Mouse (Mus musculus): ENCODE results near the gene Vwce. TPM values are rescaled to one million over a fixed set of nuclear protein-coding genes. Genes with fewer than 3 reads are reported as not detected.

Vwce gene
- total RNA-seq, 2 experiments from 2014 or later, result 0.14 to 0.22 TPM

DNA sequence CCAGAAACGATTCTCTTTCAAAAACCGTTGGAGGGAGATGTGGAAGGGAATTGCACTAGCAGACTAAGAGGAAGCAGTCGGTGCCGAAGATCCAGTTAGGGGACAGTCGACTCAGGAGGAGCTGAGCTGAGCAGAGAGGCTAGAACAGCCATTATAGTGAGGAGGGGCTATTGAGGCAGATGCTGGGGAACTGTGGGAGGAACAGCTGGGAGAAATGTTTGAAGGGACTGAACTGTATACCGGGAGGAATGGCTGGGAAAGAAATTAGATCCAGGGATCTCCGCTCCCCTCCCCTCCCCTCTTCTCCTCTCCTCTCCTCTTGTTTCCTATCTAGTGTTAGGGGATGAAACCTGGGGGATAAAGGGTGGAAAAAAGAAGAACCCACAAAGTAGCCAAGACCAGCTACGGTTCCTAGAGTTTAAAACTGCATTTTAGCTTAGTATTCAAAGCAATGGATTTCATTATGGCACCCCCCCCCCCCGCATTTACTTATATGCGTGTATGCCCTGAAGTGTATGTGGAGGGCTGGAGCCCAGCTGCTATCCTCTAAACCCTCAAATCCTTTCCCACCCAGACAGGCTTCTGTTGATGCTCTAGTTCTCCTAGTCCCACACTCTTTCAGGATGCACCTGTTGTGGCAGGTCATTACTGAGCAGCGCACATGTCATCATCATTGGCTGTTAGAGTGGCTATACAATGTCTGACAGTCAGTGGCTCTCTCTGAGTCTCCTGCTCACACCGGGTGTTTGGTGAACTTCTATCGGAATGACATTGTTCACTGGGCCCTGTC lies 6.8 kb downstream of the Vwce start:
- no peak for DNase-seq (ENCODE audit: extremely low spot score in 1 of 2, low spot score in 1 of 2)

DNA sequence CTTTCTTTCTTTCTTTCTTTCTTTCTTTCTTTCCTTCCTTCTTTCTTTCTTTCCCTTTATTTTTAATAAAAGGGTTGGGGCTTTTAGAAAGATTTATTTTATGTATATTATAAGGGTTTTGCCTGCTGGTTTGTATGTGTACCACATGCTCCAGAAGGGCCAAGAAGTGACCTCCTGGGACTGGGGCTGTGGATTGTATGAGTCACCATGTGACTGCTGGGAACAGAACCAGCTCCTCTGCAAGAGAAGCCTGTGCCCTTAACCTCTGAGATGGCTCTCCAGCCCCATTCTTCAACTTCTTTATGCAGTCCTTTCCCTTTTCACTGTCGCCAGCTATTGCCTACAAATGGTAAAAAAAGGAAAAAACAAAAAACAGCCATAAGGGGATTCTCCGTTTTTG lies 11.6 kb downstream of the Vwce start:
- no peak for DNase-seq (ENCODE audit: extremely low spot score in 1 of 2, low spot score in 1 of 2)

DNA sequence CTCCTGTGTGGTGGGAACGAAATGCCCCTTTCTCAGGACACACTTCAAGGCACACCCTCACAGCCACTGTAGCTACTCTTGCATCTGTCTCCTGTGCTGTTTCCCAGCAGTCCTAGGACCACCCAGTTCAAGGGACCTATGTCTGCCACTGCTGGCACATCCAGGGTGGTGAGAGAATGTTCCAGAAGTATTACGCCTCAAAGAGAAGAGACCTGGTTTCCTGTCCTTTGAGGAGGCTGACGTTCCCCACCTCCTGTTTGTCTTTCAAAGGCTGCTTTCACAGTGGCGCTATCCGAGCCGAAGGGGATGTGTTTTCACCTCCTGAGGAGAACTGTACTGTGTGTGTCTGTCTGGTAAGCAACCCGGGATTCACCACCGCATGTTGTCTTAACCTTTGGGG lies 14.1 kb downstream of the Vwce start:
- no peak for DNase-seq (ENCODE audit: extremely low spot score in 1 of 2, low spot score in 1 of 2)

DNA sequence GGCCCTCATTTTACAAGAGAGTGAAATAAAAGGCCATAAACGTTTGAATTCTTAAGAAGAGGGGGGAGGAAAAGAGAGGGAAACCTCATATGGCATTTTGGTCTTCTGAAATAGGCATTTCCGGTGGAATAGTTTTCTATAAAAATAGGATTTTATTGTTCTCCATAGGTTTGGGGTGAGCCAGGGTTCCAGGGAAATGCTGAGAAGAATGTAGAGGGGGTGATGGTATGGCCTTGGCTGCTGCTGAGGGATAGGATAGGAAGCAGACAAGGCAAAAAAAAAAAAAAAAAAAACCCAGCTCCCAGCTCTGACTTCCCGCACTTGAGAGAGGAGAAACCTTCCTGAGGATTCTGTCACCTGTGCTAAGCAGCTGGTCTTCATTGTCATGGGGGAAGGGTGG lies 22.0 kb downstream of the Vwce start:
- DNase-seq (ENCODE audit: extremely low spot score in 1 of 2, low spot score in 1 of 2), result no peak

DNA sequence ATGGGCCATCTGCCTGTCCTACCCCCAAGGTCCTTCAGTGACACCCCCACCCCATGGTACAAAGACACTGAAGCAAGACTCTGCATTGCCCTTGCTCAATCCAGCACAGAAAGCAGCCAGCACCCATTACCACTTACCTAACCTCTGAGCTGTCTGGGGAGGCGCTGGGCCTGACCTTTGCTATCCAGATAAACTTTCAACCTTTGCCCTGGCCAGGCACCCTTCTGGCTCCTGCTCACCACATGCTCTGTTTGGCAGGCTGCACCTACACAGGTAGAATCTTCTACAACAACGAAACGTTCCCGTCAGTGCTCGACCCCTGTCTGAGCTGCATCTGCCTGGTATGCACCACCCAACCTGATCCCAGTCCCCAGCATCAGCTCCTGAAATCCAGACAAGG lies 23.7 kb downstream of the Vwce start:
- no peak for DNase-seq (ENCODE audit: extremely low spot score in 1 of 2, low spot score in 1 of 2)

DNA sequence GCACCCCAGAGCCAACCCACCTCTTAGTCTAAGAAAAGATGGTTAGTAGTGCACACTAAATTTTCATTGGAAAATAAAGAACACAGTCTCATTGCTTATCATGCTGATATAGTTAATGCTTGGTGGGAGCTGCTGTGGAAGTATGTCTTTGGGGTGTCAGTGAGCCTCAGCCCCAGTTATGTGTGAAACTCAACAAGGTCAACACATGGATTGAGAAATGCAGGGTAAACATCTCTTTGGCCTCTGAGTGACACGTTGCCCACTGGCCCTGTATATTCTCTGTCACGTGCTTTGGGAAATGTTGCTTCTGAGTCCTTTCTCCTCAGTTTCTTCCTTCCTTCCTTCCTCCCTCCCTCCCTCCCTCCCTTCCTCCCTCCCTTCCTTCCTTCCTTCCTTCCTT lies 24.4 kb downstream of the Vwce start:
- DNase-seq (ENCODE audit: extremely low spot score in 1 of 2, low spot score in 1 of 2), result no peak

DNA sequence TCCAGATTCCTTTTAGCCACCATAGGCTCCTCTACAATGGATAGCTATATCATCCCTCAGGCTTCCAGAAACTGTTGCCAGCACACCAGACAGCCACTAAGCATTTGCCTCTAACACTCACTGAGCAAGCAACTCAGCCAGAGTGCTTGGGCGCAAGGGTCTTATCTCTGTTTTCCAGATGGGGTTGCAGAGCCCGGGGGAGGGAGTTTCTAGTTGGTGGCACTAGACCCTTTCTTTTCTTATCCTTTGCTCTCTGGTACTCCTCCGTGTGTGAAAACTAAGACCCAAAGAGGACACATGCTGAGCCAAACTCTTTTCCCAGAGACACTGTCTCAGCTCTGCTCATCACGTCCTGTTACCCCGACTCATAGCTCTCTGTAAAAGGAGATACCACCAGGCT lies 27.4 kb downstream of the Vwce start:
- DNase-seq (ENCODE audit: extremely low spot score in 1 of 2, low spot score in 1 of 2), result no peak

DNA sequence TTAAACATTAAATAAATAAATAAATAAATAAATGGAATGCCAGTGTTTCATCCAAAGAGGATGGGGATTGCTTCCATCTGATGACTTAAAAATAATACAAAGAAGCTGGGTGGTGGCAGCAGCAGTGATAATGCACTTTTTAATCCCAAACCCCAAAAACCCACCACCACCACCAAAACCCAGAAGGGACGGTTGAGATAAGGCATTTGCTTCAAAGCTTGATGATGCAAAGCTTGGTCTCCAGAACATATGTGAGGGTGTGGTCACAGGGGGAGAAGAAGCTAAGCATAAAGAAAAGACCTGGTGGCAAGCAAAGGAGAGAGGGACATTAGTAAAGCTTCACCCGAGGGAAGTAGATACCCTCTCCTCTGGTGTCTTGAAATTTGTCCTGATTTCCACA lies 27.9 kb downstream of the Vwce start:
- DNase-seq (ENCODE audit: extremely low spot score in 1 of 2, low spot score in 1 of 2), result no peak

DNA sequence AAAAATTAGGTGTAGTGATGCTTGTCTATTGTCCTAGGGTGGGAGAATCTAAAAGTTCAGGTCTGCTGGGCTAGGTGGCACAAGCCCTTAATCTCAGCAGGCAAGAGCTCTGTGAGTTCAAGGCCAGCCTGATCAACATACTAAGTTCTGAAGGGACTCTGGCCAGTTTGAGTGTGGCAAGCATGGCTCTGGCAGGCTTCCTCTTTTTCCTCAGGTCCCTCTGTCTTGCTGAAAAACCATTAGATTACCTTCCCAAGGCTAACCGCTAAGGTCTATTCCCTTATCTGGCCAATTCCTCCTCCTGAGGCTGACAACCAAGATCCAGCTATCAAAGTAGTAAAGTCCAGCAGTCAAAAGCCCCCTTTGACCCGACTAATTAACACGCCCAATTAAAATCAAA lies 28.7 kb downstream of the Vwce start:
- DNase-seq (ENCODE audit: extremely low spot score in 1 of 2, low spot score in 1 of 2), result no peak

DNA sequence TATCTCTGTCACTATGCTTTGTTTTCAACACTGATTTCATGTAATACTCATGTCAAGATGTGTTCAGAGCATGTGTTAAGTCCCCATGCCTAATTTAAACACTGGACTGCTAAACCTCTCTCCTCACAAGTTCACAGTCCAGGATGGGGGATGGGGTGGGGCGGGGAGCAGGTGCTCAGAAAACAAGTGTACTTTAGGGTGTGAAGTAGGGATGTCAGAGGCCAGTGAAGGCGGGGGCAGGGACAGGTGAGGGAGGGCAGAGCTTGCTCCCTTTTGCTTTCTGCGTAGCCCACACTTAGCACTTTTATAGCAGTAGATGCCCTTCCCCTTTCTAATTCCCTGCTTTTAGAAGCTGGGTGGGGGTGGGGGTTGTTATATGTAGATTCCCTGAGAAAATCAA lies 31.1 kb downstream of the Vwce start:
- no peak for DNase-seq (ENCODE audit: extremely low spot score in 1 of 2, low spot score in 1 of 2)

DNA sequence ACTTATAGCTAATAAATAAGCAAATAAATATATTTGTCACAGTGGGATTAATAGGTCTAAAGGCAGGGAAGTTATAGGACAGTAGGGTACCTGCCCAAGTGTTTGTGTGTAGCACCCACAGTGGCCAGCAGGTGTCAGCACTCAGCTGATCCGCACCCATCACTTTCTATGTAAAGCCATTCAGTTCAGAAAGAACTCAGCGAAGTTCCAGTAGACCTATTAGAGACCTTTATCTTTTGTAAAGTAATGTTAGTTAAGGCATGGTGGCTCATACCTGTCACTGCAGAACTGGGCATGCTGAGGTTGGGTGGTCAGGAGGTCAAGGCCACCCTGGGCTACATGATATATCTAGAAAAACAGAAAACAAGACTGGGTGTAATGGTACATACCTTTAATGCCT lies 31.5 kb downstream of the Vwce start:
- DNase-seq (ENCODE audit: extremely low spot score in 1 of 2, low spot score in 1 of 2), result peak; percentile 56 to 83

DNA sequence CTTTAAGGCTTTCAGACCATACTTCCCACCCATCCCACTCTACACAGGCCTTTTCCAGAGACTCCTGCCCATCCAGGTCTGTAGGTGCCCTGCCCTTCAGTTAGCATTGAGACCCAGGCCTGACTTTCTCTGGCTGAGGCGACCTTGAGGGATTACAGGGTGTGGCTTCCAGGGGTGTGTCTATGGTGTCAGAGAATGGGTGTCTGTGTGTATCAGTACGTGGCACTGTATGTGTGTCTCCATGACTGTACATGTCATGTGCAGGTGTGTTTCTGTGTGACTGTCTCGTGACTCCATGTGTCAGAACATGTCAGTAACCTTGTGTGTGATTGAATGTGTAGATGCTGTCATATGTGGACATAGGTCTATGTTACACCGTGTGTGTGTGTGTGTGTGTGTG lies 37.3 kb downstream of the Vwce start:
- no peak for DNase-seq (ENCODE audit: extremely low spot score in 1 of 2, low spot score in 1 of 2)

DNA sequence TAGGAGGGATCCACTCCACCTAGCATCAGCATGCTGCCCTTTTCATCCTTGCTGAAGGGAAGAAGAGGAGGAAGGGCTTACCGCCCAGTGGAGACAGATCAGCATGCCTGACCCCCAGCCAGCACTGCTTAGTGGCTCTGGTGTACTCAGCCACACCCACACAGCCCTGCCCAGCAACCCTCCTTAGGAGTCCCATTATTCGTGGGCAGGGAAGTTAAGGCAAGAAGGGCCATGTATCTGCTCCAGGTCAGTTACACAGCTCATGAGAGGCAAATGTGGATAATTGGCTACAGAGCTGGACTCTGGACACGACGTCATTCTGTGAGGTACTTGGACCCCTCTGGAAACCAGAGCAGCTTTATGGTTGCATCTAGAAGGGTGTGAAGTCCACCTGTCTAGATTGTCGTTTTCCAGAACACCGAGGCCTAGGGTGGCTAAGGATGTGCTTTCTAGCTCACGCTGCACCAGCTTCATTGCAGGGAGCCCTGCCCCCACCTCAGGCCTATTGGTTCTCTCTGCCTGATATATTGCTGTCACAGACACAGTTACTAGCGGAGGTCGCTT lies 37.9 kb downstream of the Vwce start:
- no peak for DNase-seq (ENCODE audit: extremely low spot score in 1 of 2, low spot score in 1 of 2)

DNA sequence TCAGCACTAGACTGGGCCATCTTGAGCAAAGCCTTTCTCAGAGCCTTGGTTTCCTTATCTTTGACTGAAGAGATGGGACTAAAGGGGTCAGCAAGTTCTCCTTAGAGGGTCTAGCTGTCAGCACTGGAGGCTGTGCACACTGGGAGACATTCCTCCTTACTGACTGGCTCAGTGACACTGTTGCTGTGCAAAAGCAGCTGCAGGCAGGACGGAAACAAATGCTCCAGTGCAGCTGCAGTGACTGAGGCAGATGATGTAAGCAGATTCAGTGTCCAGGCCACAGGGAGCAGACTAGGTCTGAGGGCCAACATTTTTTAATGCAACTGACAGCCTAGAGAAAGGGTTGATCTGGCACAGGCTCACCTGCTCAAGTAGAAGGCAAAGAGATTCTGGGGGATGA lies 39.3 kb downstream of the Vwce start:
- DNase-seq (ENCODE audit: extremely low spot score in 1 of 2, low spot score in 1 of 2), result no peak

DNA sequence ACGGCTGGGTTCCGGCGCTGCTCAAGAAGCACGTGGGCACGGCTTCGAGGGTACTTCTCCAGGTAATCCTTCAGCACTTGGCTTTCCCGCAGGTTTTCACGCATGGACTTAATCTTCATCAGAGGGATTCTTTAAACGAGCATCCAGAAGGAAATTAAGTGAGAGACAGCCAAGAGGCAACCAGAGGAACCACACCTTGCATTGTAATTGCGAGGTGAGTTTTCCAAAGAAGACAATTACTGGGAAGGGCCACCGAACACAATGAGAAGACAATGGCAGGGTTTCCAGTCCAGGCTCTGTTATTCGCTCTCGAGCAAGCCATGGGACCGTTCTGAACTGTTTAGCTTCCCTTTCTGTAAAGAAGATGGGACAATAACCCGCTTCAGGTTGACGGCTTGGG lies 42.6 kb downstream of the Vwce start:
- no peak for DNase-seq (ENCODE audit: extremely low spot score in 1 of 2, low spot score in 1 of 2)

DNA sequence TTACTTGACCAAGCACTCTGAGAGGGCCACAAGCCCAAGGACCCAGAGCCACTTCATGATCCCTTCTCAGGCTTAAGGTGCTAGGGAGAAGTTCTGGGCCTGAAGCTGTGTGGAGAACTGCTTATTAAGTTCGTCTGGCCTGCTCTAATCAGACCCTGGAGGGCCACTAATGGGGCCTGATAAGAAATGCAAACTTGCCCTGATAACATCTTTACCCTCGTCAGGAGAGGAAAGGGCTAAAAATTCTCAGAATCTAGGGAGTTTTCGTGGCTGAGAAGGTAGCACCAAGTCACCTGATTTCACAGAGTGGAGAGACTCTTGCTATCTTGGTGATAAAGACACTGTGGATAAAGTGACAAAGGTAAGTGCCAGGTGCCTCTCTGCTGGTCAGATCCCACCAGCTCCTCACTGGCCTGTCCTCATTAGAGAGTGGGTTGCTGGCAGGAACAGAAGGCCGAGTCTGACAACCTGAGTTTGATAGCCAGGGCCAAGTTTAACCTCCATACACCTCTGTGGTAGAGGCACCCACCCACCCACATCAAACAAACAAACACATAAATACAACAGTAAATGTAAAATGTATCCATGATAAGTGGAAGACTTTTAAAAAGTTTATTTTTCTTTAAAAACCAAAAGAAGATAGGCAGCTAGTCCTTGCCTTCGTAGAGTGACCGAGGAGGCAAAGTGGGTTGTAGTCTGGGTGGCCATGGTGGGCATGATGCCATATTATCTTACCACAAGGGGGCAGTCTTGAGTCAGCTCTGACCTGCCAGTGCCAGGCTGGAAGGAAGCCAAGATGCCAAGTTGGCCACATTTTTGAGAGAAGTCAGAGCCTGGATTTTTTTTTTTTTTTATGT lies 44.1 kb downstream of the Vwce start, which contains the start of gene Pga5:
Gene Pga5, minus strand, starts transcription at position 157 of the 857 bp plus-strand sequence.
- peak; percentile 73 to 94 for DNase-seq (ENCODE audit: extremely low spot score in 1 of 2, low spot score in 1 of 2)

DNA sequence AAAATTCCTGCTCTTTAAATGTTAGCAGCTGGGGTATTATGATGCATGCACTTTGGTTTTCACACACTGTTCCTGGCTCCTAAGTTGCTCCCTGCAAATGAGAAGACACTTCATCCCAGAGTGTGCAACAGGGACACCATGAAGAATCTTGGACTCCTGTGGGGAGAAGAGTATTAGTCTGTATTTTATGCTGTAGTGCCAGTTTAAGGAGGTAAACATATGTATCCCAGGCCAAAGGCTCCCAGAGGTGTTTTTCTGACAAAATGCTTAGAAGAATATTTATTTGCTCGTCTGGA lies 44.7 kb downstream of the Vwce start:
- DNase-seq (ENCODE audit: extremely low spot score in 1 of 2, low spot score in 1 of 2), result no peak

DNA sequence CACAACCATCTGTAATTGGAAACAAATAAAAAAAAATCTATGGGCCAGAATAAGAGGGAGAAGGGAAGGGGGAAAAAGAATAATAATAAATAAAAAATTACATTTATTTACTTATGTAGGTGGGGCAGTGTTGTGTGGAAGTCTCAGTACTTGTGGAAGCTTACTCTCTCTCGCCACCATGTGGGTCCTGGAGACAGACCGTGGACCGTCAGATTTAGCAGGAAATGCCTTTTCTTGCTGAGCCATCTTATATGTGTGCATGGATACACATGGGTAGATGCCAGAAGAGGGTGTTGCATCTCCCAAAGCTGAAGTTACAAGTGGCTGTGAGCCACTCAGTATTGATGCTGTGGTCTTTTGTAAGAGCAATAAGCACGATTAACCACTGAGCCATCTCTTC lies 47.6 kb downstream of the Vwce start:
- no peak for DNase-seq (ENCODE audit: extremely low spot score in 1 of 2, low spot score in 1 of 2)

DNA sequence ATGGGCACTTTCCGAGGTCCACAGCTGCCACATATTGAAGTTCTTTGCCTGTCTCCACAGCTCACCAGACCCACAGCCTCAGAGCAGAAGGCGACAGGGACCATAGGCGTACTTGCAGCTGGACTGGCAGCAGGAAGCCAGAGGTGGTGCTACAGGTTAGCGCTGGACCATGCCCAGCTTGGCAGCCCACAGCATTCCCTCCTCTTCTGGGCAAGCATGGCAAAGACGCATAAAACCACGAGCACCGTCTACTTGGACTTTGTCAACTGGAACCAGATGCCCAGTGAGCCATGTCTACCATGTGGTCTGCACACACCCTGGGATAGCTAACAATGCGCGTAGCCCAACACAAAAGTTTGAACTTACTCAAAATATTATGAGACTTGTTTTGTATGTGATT lies 51.1 kb downstream of the Vwce start:
- no peak for DNase-seq (ENCODE audit: extremely low spot score in 1 of 2, low spot score in 1 of 2)

DNA sequence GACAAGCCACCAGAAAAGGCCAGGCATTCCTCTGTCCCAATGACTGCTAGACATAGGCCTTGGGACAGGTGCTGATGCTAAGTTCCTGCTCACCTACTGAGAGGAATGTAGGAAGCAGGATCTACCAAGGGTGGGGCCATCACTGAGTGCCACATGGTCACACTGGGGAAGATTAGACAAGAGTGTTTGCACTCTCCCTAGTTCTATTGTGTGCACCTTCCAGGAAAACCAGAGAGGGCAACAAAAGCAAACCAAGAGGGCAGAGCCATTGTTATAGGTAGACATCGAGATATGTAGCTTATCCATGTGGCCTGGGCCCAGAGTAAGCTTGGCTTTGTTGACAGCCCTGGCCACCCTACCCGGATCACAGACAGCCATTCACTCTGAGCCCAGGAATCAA lies 51.7 kb downstream of the Vwce start:
- DNase-seq (ENCODE audit: extremely low spot score in 1 of 2, low spot score in 1 of 2), result no peak

DNA sequence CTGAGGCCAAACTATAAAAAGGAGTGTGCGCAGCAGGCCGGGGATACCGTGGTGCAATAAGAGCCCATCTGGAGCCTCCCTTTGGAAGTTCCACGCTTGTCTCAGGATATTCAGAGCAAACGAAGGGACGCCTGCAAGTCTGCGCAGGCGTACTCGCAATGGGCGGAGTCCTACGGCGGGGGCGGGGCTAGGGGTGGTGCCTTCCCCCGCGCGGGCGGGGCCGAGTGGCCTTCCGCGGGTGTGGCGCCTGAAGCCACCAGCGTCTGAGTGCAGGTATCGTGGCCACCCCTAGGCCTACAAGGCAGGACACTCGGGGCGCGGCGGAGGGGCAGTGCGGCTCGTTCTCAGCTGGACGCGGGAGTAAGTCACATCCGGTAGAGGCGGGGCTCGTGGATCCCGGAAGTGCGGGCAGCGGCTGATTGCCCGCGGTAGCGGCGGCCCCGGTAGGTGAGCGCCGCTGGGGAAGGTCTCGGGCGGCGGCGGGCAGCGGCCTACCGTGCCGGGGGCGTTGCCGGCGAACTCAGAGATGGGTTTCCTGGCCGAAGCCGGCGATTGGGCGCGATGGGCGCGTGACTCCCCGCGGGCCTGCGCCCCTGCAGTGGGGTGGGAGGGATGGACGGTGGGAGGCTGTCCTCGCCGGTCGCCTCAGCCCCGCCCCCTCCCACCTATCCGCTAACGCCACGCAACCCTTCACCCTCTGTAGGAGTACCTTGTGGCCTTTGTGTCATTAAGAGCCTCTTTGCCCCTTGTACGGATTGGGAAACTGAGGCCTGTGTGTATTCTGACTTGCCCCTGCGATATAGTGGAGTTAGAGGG lies 54.7 kb downstream of the Vwce start, which contains the start of gene Vps37c:
Gene Vps37c, plus strand, starts transcription at position 199 of the 816 bp plus-strand sequence.
- DNase-seq (ENCODE audit: extremely low spot score in 1 of 2, low spot score in 1 of 2), result peak; percentile 90 to 93
